Mouse (Mus musculus): Measurements from ENCODE around the gene Slamf9. TPM values are rescaled to one million over a fixed set of nuclear protein-coding genes. Genes with fewer than 3 reads are reported as not detected.

Gene Slamf9
- 1 to 10 TPM; 1.3 TPM for total RNA-seq (2021)

DNA sequence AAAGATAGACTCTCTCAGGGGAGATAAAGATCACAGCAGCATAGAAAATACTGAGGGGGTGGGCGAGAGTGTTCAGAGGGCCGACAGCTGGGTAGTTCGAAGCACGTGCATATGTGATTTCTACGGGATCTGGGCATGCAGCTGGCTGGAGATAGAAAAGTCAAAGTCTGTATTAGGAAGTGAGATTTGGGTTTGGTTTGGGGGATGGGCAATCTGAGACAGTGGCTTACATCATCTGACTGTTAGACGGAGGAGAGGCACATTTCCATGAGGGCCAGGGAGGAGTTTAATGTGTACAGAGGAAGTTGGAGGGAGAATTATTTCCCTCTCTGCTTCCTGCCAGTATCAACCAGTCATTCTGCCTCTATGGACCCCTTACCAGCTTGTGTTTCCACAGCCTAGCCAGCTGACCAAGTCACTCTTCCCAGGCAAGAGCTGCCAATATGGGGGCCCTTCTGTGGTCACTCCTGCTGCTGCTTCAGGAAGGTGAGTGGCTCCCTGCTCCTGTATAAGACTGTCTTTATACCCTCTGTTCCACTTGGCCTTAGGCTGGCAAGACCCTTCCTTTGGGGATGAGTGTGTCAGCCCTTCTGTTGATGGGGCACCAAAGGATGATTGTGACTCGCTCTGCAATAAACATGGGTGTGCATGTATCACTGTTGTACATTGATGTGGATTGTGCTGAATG is at the start of gene Slamf9:
TSS of gene Slamf9 (plus strand) at position 305 of the 688 bp plus-strand sequence.
- DNase-seq (ENCODE audit: low spot score) = no peak
- intact Hi-C loops (cut with DNase I) = no loop called here

DNA sequence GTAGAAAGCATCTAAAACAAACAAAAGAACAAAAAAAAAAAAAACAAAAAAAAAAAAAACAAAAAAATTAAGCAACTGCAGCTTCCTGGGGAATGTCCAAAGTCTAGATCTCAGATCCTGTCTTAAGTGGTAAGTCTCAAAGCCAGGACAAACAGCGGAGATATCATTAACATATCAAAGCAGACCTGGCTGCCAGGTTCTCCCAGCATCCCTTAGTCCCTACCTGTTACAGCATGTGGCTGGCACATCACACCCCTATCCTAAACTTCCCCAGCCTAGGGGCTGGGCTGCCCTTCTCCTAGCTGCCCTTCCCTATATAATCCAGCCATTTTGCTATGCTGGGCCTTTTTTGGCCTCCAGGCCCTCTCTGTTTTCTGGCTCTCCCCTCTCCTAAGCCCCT is 48.7 kb upstream of the Slamf9 start:
- intact Hi-C loops (cut with DNase I) = no loop called here
- DNase-seq (ENCODE audit: low spot score) = no peak

DNA sequence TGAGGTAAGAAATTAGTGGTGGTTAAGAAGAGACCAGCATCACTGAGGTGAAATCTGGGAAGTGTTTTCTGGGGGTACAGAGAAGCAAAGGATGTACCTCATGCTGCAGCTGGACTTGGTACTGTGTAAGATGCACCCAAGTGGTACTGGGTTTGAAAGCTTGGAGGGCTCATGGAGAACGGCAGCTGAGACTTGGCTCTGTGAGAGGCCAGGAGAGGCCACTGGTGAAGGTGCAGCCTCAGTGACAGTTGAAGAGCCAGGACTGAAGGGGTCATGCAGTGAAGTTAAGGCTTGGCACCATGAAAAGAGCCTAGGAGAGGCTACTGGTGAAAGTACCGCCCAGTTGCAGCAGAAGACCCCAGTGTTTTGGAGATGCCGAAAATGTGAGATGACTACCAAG is 47.3 kb upstream of the Slamf9 start:
- DNase-seq (ENCODE audit: low spot score) = no peak
- intact Hi-C loops (cut with DNase I) = no loop called here

DNA sequence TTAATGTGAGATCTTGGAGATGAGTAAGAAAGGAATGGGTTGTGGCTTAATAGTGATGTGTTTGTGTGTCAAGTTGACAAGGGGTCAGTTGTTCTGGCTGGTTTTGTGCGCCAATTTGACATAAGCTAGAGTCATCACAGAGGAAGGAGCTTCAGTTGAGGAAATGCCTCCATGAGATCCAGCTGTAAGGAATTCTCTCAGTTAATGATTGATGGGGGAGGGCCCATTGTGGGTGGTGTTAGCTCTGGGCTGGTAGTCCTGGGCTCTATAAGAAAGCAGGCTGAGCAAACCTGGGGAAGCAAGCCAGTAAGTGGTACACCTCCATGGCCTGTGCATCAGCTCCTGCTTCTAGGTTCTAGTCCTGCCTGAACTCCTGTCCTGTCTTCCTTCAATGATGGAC is 46.5 kb upstream of the Slamf9 start:
- intact Hi-C loops (cut with DNase I) = no loop called here
- no peak for DNase-seq (ENCODE audit: low spot score)

DNA sequence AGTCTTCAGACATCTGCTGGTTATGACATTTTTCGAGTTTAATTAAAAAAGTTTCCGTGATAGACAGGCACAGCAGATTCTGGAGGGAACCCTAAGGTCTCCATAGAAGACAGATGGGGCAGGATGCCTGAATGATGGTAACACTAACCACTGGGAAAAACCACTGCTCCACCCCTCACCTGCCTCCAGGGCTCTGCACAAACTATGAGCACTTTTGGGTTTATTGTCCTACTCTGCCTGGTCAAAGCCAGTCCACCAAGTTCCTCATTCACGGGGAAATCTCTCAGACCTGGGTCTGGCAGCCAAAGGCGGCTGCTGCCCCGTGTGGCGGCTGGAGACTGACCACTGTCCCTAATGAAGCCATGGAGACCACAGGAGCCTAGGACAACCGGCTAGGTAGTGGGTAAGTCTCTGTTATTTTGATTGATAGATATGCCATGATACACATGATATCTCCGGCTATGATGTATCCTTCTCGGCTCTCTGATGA is 44.4 kb upstream of the Slamf9 start:
- intact Hi-C loops (cut with DNase I) = no loop called here
- DNase-seq (ENCODE audit: low spot score) = no peak

DNA sequence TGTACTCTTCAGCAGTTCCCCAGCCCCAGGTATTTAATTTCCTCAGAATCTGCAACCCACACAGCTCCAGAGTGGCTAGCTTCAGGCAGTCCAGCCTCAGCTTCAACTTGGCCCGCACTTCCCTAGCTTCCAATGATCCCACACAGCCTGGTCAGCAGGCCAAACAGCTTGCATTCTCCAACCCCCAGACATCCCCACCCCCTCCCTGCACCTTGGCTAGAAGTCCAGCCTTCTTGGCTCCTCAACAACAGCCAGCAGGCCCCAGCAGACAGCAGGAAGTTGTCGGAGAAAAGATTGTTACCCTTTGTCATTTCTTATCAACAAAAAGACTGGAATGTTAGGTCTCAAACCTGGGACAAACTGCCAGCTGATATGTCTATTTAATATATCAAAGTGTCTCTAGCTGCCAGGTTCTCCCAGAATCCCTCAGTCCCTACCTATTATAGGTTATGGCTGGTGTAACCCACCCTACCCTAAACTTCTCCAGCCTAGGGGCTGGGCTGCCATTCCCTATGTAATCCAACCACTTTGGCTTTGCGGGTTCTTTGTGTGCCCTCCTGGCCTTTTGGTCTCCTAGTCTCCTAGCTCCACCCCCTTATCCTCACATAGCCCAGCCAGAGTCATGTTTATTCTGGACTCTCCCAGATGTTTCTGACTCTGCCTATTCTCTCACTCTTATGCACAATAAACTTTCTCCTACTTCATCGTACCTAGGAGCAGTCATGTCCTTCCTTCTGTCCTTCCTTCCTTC is 43.1 kb upstream of the Slamf9 start:
- intact Hi-C loops (cut with DNase I) = no loop called here
- DNase-seq (ENCODE audit: low spot score) = peak; percentile 59

DNA sequence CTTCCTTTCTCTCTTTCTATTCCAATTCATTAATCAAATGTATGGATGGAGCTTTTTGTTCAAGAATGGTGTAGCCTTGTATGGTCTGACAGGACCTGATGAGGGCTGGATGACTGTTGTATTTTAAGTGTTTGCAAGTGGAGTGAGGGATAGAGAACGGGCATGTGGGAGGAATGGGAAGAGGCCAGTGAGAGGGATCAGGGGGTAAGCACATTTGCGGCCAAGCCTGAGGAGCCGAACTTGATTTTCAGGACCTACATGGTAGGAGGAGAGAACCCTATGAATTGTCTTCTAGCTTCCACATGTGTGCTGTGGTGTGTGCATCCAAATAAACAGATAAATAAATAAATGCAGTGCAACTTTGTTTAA is 42.6 kb upstream of the Slamf9 start:
- intact Hi-C loops (cut with DNase I) = no loop called here

DNA sequence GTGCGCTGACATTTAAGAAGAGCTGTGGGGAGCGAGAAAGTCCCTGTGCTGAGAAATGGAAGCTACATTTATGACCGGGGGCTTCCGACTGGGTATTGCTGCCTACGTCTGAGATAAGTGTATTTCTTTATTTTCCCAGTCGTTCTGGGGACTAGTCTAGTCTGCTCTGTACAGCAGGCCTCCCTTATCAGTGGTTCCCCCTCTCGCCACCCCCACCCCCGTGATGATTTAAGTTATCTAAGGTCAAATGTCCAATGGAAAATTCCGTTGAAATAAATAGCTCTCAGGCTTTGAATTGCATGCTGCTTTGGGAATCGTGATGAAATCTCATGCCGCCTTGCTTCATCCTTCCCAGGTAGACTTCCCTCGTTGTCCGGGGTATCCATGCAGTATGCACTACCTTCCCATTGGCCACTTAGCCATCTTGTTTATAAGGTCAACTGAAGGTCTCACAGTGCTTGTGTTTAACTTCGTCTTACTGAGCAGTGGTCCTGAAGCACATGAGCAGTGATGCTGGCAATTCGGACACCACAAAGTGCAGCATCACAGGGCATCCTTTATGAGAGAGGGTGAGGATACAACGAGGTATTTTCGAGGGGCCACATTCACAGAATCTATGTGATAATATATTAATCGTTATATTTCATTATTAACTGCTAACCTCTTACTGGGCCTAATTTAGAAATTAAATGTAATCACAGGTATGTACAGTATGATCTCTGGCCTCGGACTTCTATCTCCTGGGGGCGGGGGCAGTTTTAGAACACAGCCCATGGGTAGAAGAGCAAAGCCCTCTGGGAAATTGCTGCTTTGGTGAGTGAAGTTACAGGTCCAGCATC is 41.9 kb upstream of the Slamf9 start:
- intact Hi-C loops (cut with DNase I) = no loop called here
- no peak for DNase-seq (ENCODE audit: low spot score)

More for the DNA sequence above, 42.6 kb upstream of the Slamf9 start:
- no peak for DNase-seq (ENCODE audit: low spot score)

DNA sequence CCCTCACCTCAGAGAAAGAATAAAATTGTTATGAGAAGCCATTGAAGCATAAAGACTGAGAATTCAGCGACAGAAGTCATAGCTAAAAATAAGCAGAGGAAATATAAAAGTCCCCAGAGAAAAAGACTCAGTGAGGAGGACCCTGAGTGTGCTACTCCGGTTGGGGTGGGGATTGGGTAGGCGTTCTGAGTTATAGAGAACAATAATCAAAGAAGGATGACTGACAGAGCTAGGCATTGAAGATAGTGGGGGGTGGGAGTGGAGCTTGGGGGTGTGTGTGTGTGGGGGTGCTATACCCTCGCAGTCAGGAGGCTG is 41.4 kb upstream of the Slamf9 start:
- intact Hi-C loops (cut with DNase I) = no loop called here
- no peak for DNase-seq (ENCODE audit: low spot score)

DNA sequence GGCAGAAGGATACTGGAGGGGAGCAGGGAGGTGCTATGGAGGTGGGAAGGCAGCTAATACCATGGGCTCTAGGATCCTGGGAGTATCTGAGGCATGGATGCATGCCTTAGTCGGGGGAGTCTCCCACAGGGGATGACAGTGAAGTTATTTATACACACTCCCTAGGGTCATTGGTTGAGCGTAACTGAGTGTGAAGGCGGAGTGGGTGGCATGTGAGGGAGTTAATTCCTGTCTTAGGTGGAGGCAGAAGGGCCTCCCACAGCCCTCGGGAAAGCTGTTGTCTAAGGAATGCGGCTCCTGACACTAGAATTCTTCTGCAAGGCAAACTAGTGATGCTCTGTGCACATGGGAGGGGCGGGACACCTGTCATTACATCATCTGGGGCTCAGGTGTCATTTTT is 38.4 kb upstream of the Slamf9 start:
- intact Hi-C loops (cut with DNase I) = no loop called here
- no peak for DNase-seq (ENCODE audit: low spot score)

DNA sequence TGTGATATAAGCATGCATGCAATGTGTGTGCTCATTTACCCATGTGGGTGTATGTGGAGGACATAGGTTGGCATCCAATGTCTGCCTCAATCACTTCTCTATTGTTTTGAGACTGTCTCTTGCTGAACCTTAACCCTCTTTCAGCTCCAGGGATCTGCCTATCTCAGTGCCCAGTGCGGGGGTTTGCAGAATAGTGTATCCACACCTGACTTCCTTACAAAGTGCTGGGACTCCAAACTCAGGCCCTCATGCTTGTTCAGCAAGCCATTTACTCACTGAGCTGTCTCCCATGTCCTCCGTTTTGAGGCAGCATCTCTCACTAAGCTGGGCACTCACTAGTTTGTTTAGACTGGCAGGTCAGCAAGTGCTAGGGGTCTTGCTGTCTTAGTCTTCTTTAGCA is 36.5 kb upstream of the Slamf9 start:
- intact Hi-C loops (cut with DNase I) = no loop called here
- DNase-seq (ENCODE audit: low spot score) = no peak

DNA sequence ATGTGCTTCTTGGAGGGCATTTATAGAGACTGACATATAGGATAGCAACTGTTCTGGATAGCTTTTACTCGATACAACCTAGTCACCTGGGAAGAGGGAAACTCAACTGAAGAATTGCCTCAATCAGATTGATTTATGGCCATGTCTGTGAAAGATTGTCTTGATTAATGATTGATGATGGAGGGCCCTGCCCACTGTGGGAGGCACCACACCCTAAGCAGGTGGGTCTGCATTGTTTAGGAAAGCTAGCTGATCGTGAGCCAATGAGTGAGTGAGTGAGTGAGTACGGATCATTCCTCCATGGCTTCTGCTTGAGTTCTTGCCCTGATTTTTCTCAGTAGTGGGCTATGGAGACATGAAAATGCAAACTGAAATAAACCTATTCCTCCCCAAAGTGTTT is 34.6 kb upstream of the Slamf9 start:
- intact Hi-C loops (cut with DNase I) = no loop called here

DNA sequence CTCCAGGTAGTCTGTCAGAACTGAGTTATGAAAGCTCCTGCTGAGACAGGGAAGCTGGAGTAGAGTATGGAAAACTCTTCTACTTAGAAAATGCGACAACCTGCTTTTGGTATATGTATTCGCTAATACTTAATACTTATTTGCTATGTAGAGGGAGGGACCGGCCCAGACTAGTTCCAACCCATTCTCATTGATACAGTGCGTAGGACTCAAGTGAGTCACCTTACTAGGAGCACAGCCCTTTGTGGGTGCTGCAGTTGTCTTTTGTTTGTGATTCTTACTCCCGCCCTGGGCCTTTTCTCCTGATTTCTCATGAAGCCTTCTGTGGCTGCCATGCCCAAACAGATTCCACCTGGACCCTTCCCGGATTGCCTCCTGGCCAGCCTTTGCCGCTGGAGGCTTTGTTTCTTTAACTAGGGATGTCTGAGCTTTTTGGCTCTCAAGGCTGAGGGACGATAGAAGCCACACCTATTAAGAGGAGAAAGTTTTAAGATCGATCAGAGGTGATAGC is 33.2 kb upstream of the Slamf9 start:
- intact Hi-C loops (cut with DNase I) = no loop called here
- DNase-seq (ENCODE audit: low spot score) = no peak

More for the DNA sequence above, 34.6 kb upstream of the Slamf9 start:
- DNase-seq (ENCODE audit: low spot score) = no peak

DNA sequence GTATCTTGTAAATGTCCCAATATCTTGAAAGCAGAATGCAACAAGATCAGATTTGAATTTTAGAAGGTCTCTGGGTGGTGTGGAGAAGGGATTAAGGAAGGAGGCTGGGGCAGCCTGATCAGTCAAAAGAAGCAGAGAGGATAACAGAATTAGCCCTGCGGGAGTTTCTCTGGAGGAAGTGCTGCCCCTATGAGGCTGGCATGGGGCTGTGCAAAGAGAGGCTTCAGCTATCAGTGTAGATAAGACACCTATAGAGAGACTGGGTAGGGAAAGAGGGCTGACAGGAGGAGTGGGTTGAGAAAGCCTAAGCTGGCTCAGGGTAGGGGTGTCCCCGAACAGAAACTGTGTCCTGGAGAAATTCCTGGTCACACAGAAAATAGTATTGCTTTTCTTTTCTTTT is 24.9 kb upstream of the Slamf9 start:
- DNase-seq (ENCODE audit: low spot score) = no peak
- intact Hi-C loops (cut with DNase I) = no loop called here

DNA sequence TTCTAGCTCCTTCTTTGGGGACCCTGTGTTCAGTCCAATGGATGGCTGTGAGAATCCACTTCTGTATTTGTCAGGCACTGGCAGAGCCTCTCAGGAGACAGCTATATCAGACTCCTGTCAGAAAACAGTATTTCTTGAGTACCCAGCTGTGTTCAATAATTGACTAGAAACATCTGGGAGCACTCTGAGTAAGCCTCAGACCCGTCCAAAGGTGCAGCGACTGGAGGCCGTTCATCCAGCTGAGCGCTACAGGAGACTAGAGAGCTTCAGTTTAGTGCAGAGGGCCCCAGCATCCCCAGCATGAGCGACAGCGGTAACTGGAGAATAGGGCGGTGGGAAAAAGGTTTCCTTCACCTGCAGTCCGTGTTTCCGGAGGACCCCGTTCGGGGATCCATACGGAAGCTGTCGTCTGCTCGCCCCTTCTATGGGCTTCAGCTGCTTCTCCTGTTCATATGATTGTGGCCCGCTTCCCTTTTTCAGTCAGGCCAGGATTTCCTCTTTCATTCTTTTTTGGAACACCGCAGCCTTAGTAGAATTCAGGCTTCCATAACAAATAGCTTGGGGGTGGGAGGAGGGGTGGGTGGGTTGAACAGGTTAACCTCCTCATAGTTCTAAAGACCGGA is 24.2 kb upstream of the Slamf9 start:
- intact Hi-C loops (cut with DNase I) = no loop called here
- DNase-seq (ENCODE audit: low spot score) = no peak

DNA sequence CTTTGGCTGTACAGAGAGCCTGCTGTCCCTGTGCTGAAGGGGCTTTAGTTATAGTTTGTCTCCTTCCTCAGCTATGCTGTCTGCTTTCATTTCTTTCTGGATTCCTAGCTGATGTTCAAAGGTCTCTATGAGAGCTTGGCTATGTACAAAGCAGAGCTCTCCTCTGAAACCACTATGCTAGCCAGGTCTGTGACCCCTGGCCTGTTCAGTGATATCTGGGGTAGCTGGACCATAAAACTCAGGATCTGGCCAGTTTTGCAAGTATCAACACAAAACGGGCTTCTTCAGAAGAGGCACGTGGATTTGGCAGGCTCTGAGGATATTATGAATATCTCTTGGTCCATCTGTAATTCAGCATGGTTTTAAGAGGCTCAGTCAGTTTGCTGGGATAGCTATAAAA is 22.2 kb upstream of the Slamf9 start:
- intact Hi-C loops (cut with DNase I) = no loop called here
- no peak for DNase-seq (ENCODE audit: low spot score)

DNA sequence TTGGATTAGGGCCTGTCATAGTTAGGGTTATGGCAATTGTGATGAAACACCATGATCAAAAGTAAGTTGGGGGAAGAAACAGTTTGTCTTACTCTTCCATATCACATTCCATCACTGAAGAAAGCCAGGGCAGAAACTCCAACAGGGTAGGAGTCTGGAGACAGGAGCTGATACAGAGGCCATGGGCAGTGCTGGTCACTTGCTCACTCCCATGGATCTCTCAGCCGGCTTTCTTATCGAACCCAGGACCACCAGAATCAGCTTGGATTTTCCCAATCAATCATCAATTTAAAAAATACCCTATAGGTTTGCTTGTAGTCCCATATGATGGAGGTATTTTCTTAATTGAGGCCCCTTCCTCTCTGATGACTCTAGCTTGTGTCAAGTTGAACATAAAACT is 21.3 kb upstream of the Slamf9 start:
- intact Hi-C loops (cut with DNase I) = no loop called here

DNA sequence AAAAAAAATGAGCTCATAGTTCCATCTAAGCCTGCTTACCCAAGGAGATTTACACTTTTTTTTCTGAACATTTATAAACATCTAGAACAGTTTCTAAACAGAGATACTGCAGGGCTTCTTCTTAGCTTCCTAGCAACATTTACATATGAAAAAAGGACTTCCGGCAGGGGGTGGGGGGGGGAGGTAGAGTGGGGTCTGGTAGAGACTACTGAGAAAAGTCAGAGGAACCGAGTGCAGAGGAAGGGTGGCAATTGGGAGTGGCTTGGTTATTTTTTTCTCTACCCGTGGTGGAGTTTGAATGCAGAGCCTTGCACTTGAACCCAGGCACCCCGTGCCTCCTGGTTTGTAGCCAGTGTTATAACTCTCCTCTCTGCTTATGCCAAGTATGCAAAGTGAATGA is 19.7 kb upstream of the Slamf9 start:
- DNase-seq (ENCODE audit: low spot score) = no peak
- intact Hi-C loops (cut with DNase I) = loop anchor here (5.0 kb wide), 1 partner anchor 33 kb away; no protein-coding TSS in a partner anchor

More for the DNA sequence above, 21.3 kb upstream of the Slamf9 start:
- DNase-seq (ENCODE audit: low spot score) = no peak

DNA sequence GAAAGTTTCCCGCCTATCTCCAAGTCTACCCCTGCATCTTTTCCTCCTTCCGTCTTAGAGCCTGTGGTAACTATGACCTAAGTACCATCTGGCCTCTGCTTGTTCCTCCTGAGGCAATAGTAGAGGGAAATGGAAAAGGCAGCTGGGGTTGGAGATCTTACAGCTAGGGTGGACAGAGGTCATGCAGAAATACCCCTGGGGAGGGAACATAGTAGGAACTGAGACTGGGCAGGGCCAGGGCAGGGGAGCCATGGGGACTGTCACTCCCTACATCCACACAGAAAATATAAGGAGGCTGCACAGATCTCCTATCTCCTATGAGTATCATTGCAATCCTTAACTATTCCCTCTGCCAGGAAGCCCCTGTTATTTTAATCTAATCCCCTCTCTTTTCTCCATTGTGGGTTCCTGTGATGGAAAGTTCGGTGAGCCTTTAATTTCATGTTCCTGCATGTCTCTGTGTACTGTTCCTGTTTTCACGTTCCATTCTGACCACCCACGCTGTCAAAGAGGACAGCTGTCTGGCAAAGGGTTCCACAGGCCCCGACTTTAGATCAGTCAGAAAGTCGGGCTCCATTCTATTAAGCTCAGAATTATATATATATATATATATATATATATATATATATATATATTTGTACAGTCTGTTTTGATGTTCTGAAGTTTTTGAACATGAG is 19.0 kb upstream of the Slamf9 start:
- peak; percentile 25 for DNase-seq (ENCODE audit: low spot score)
- intact Hi-C loops (cut with DNase I) = loop anchor here (5.0 kb wide), 1 partner anchor 34 kb away; no protein-coding TSS in a partner anchor

Measured in heart, postnatal 25 days (tissue).